Mouse (Mus musculus): ENCODE measurements at regions not wholly inside any gene's neighbourhood (a gene's known extent, or its start where the extent isn't known, plus 50 kb on each side); places are given as distances from the start of the nearest gene placed in this dataset.

DNA sequence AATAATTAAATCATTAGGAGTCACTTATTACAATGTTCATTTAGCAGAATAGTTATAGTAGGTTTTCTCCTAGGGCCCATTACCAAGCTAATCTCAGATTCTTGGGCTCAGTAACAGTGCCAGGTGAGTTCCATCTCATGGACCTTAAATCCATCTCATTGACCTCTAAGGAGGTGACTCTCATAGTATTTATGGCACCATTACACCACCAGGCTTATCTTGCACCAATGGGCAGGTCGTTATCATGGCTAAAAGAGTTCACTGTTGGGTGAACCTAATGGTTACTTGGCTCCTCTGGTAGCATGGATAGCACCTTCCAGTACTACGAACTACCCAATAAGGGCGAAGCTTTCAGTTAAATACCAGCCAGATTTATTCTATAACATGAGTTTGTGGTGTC lies 123.5 kb downstream of the Chst2 start:
- H3K4me1 ChIP-seq (replicated peaks; ENCODE audit: control insufficient read depth, insufficient read depth, low read length), result peaks cover 18% of the 10 kb centered on the region
- no peak overlapping the region for H3K4me3 ChIP-seq (ENCODE audit: control insufficient read depth, insufficient read depth, low read length)
- no peak for DNase-seq
- no peak overlapping the region for H3K27ac ChIP-seq (ENCODE audit: control insufficient read depth, insufficient read depth, low read length)
- H3K27me3 ChIP-seq (ENCODE audit: control insufficient read depth, insufficient read depth, low read length), result no peaks in the 10 kb centered on the region
- TF ChIP-seq CTCF (IDR thresholded peaks at IDR 0.05; ENCODE audit: borderline replicate concordance, control insufficient read depth, extremely low read depth, insufficient read depth, low read length, poor library complexity) (no peak), POLR2A (IDR thresholded peaks at IDR 0.05; ENCODE audit: control insufficient read depth, extremely low read depth, insufficient read depth, low read length, poor library complexity) (no peak)
- WGBS, result 96% methylated on average over 3 of the region's 3 CpGs
- no peaks in the 10 kb centered on the region for H3K36me3 ChIP-seq (ENCODE audit: control insufficient read depth, insufficient read depth, low read length)

DNA sequence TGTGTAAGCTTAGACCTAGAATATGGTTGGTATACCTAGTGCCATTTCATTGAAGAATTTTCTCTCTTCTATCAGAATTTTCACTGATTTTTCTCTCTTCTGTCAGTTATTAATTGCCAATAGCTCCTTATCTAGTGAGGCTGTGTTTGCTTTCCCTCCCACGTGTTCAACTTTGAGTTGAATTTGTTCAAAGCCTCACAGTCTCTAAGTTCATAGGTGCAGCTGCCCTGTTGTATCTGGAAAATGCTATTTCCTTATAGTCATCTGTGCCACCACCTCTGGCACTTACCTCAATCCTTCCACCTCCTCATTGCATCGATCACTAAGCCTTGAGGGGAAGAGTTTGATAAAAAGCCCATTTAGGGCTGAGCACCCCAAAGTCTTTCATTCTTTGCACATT lies 124.0 kb downstream of the Chst2 start:
- Histone ChIP-seq H3K27ac (ENCODE audit: control insufficient read depth, insufficient read depth, low read length) (no peak overlapping the region), H3K36me3 (ENCODE audit: control insufficient read depth, insufficient read depth, low read length) (no peaks in the 10 kb centered on the region), H3K27me3 (ENCODE audit: control insufficient read depth, insufficient read depth, low read length) (no peaks in the 10 kb centered on the region), H3K4me1 (replicated peaks; ENCODE audit: control insufficient read depth, insufficient read depth, low read length) (peaks cover 18% of the 10 kb centered on the region), H3K4me3 (ENCODE audit: control insufficient read depth, insufficient read depth, low read length) (no peak overlapping the region)
- WGBS, result 98% methylated on average over 2 of the region's 2 CpGs
- no peak for DNase-seq
- TF ChIP-seq POLR2A (IDR thresholded peaks at IDR 0.05; ENCODE audit: control insufficient read depth, extremely low read depth, insufficient read depth, low read length, poor library complexity) (no peak), CTCF (IDR thresholded peaks at IDR 0.05; ENCODE audit: borderline replicate concordance, control insufficient read depth, extremely low read depth, insufficient read depth, low read length, poor library complexity) (no peak)

Data from thymus, adult 2 months (tissue).